Mouse (Mus musculus): ENCODE data around the gene Pnmal1.

Gene Pnmal1

DNA sequence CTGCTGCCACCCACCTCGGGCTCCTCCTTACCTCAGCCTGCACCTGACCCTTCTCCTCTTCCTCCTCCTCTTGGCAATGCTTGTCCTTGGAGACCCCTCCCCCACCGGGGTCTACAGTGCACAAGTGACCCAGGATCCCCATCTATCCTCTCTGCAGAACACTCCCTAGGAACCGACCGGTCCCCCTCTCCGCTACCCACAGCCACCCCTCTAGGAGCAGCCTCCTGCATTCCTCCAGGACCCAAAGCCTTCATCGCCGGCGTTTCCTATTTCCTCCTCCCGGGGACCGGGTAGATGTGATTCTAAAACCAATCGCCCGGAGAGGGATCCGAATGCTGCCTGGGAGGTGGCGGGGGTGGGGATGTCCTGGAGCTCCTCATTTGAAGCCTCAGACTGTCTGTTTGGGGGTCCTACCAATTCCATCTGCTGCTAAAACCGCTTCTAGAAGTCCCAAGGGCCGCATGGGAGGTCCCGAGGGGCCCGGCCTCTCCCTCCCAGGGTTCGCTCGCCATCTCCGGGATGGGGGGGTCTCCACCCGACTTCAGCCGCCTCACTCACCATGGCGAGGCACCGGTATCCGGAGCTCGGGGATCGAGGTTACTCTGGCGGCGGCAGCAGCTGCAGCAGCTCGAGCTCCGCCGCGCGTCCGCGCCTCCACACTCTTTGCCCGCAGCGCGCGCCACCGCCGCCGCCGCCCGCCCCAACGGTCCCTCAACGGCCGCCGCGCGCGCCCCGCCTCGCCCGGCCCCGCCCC, 36.0 kb upstream of the Pnmal1 start:
- in situ Hi-C loops (cut with MseI, MboI): loop anchor here in 1 of 2 experiments (5.0 kb wide), 1 partner anchor 36 kb away; no protein-coding TSS in a partner anchor

DNA sequence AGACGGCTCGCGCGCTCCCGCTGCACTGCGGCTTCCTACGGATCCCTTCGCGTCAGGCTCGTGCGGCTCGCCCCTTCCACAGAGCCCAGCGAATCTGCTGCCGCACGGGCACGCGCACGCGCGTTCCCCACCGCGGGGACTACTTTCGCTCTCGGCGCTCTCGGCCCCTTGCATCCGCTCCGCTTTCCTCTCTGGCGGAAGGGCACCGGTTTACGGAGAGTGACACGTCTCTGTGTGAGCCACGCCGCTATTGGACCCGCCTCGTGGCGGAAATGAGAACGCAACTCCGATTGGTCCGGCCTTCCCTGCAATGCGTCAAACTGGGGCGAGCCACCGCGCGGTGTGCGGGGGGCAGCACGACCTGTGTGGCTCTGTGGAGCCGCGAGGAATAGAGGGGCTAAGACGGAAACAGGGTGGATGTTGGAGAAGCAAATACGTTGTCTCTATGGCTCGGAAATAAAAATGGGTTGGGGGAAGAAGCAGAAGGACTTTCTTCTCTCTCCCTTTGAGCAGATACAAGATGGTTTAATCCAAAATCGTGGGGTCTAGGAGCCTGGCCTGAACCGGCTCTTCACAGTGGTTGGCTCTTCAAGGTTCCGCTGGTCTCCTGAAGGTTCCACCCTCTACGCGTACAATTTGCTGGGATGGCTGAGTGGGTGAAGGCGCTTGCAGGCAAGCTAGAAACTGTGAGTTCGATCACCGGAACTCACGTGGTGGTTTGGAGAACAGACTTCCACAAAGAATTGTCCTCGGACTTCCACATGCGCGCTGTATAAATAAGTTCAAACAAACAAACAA, 35.2 kb upstream of the Pnmal1 start, which contains the start of gene Calm3:
TSS of gene Calm3 (minus strand) at position 78 of the 798 bp plus-strand sequence.
- in situ Hi-C loops (cut with MseI, MboI): loop anchor here in 1 of 2 experiments (5.0 kb wide), 1 partner anchor 37 kb away; no protein-coding TSS in a partner anchor

DNA sequence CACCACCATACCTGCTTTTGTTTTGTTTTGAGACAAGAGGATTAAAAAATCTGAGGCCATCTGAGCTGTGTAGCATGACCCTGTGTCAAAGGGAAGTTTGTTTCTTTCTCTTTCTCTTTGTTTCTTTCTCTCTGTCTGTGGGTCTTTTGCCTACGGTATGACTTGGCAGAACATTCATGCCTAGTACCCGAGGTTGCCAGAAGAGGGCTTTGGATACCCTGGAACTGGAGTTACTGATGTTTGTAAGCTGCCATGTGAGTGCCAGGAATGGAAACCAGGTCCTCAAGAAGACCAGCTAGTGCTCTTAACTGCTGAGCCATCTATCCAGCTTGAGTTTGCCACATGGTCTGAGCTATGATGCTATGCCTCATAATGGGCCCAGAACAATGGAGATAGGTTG, 31.1 kb upstream of the Pnmal1 start:
- in situ Hi-C loops (cut with MseI, MboI): no loop called here

DNA sequence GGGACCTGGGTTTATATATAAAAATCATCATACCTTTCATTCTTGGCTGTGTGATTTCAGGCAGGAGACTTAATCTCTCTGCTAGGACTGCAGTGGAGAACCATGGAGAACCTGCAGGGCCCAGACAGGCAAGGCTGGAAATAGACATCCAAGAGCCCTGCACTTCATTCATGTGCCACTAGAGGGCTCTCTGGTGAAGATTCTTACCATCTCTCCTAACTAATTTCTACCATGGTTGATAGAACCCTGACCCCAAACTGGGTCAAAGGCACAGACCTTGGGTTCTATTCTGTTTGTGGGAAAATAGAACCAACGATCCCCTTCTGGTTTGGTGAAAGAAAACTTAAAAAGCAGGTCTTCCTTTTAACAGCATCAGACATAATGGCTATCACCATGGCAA, 28.6 kb upstream of the Pnmal1 start:
- in situ Hi-C loops (cut with MseI, MboI): loop anchor here (5.0 to 10.0 kb wide), 2 partner anchors 64 to 71 kb away; partner anchors contain the start of gene Ccdc8 (in 1 of the 2)

DNA sequence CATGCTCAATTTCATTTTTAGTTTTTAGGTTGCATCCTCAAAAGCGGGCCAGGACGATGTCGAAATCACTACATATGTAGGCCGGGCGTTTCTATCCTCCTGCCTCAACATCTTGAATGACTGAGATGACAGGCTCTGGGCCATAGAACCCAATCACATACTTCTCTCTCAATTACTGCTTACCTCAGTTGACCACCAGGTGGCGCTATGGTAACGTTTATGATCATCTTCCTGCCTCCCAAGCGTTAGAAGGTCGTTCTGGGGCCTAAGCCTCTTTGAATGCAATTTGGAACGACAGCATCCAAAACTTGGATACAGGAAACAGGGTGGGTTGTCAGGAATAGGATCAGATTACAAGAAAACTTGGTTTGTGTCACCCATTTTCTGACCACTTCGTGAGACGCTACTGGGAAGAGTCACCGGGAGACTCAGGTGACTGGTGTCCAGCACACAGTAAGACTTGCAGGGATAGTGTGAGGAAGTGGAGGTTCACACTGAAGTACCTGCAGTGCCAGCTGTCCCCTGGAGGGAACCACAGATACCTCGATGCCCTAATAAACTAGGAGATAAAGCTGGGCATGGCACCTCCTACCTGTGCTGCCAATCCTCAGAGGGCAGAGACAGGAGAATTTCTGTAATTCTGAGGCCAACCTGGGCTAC, 27.4 kb upstream of the Pnmal1 start:
- in situ Hi-C loops (cut with MseI, MboI): loop anchor here (5.0 to 10.0 kb wide), 2 partner anchors 63 to 70 kb away; partner anchors contain the start of gene Ccdc8 (in 1 of the 2)

DNA sequence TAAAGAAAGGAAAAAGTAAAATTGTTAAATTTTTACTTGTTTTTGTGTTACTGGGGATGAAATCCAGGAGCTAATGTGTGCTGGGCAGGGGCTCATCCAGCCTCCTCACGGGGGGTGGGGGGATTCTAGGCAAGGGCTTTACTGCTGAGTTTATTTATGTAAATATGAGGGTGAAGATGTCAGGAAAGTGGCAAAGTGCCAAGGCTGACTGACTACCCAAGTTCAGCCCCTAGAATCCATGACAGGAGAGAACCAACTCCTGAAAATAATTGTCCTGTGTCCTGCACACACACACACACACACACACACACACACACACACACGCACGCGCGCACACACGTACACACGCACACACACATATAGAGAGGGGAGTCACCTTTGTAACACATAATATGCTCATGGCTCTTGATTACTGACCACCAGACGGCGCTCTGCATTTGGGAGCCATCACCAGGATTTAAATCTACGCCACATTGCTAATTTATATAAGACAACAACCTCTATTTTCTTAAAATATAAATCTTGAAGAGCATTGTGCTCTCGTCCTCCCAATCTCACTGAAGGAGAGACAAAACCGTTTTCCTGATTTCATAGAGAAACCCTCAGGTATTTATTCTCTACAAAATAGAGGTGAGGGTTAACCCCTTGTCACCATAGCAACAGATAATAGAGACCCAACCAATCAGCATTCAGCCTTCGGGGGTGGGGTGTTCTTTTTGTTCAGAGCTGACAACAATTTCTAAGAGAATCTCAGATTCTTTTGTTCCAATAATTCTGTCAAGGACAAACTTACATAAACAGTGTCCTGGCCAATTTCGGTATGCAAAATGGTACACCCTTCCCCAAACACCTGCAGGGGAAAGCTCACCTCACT, 26.5 kb upstream of the Pnmal1 start:
- in situ Hi-C loops (cut with MseI, MboI): loop anchor here (5.0 to 10.0 kb wide), 2 partner anchors 62 to 69 kb away; partner anchors contain the start of gene Ccdc8 (in 1 of the 2)

DNA sequence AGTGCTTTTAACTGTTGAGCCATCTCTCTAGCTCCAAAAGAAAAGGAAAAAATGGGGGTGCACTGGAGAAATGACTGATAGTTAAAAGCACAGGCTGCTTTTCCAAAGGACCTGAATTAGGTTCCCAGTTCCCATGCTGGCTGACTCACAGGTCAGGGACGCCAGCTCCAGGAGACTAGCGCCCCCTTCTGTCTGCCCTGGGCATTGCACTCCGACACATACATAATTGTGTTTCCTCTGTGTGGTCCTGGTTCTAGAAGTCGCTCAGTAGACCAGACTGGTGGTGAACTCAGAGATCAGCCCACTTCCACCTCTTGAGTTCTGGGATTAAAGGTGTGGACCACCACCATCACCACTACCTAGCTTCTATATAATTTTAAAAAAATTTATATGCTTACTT, 22.2 kb upstream of the Pnmal1 start:
- in situ Hi-C loops (cut with MseI, MboI): loop anchor here in 1 of 2 experiments (10.0 kb wide), 1 partner anchor 57 kb away; the partner anchor contains the start of gene Ccdc8

DNA sequence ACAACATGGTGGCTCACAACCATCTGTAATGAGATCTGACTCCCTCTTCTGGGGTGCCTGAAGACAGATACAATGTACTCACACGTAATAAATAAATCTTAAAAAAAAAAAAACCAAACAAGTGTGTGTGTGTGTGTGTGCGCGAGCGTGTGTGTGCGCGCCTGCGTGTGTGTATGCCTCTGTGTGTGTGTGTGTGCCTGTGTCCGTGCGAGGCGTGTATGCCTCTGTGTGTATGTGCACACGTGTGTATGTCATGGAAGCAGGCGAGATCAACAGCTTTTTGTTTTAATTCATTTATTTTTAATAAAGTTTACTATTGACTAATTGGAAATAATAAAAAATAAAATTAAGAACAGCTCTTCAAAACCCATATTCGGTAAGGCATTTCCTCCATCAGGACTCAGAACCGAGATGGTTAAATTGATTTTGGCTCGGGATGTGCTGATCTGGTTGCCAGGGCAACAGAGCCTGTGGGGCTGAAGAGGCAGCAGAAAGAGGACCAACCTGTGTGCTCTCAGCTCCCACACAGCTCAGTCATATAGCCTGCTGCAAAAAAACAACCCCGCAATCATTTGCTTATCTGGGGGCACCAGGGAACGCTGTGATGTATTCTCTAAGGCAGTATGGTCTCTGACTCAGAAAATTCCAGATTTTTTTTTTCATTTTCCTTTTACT, 21.2 kb upstream of the Pnmal1 start:
- in situ Hi-C loops (cut with MseI, MboI): loop anchor here in 1 of 2 experiments (10.0 kb wide), 1 partner anchor 57 kb away; the partner anchor contains the start of gene Ccdc8

DNA sequence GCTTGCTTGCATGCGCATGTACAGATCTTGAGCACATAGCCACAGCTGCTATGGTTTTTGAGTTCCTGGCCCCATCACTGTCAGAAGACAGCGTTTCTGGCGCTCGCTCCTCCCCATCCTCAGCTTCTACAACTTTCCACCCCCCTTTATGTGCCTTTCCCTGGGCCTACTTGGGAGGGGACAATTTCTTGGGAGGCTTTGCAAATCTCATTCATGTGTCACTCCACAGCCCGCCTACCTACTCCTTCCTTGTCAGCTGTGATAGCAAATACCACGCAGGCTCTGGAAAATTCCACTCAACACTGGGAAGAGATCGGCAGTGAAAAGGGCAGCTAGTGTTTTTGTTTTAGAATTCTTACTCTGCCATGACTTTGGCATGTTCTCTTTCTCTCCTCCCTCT, 19.2 kb upstream of the Pnmal1 start:
- in situ Hi-C loops (cut with MseI, MboI): loop anchor here in 1 of 2 experiments (10.0 kb wide), 1 partner anchor 125 kb away; the partner anchor contains the start of gene Hif3a

DNA sequence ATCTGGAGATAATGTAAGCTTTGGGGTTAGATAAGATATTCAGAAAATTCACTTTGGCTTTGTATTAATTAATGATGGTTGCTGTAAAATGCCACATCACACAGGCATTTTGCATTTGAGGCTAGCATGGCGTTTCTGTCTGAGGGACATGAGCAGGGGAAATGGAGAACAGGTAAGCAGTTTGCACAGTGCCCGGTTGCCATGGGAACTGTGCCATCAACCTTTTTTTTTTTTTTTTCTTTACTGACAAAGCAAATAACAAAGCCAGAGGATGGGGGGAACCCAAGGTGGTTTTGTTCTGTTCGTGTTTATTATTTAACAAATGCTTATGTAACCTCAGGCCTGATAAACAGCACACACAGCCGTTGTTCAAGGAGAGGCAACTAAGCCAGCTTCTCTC, 16.6 kb upstream of the Pnmal1 start:
- in situ Hi-C loops (cut with MseI, MboI): loop anchor here in 1 of 2 experiments (10.0 kb wide), 1 partner anchor 122 kb away; the partner anchor contains the start of gene Hif3a

DNA sequence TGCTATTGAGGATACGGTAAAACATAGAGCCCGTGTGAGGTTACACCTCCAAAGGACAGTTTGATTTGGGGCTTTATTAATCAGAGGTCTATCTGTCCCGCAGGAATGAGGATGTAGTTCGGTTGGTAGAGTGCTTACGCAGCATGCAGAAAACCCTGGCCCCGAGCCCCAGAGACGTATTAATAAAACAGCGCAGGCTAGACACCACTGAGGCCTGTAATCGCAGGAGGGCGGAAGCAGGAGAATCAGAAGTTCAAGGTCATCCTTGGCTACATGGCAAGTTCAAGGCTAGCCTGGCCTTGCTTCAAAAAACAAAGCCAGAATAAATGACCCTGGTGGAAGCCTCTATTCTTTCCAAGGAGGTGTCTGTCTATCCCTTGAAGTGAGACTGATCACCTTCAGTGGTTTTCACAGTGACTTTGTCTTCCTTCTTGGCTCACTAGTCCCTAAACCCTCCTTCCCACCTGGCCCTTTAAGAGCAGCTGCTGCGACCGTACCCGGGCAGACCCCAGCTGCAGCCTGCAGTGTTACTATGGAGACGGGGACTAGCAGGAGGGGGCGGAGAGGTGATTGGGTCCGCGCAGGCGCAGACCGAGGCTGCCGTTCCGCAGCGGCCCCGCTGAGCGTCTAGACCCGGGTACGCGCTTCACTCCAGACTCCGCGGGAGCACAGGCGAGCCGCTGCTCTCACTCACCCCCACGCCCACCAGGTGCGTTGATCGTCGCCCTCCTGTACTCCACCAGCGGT, 15.2 kb upstream of the Pnmal1 start, which contains the start of gene Pnmal2:
TSS of gene Pnmal2 (plus strand) at position 622 of the 747 bp plus-strand sequence.
- in situ Hi-C loops (cut with MseI, MboI): loop anchor here in 1 of 2 experiments (10.0 kb wide), 1 partner anchor 121 kb away; the partner anchor contains the start of gene Hif3a

DNA sequence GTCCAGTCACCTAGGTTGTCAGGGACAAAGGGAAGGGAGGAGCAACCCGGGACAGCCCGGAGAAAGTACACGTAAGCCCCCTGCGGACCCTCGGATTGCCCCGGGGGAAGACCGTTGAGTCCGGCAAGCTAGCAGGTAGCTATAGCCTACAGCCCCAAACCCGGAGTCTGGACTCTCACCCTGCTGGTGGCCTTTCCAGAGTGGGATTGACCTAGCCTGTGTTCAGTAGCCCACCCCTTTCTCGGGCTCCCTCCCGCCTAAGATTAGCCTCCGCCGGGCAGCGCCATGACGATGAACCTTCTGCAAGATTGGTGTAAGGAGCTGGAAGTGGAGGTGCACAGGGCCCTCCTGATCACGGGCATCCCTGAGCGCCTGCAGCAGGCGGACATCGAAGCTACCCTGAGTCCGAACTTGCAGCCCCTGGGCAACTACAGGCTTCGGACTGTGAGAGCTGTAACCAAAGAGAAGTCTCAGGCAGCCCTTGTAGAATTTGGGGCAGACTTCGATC, 14.6 kb upstream of the Pnmal1 start:
- in situ Hi-C loops (cut with MseI, MboI): loop anchor here in 1 of 2 experiments (10.0 kb wide), 1 partner anchor 120 kb away; the partner anchor contains the start of gene Hif3a

DNA sequence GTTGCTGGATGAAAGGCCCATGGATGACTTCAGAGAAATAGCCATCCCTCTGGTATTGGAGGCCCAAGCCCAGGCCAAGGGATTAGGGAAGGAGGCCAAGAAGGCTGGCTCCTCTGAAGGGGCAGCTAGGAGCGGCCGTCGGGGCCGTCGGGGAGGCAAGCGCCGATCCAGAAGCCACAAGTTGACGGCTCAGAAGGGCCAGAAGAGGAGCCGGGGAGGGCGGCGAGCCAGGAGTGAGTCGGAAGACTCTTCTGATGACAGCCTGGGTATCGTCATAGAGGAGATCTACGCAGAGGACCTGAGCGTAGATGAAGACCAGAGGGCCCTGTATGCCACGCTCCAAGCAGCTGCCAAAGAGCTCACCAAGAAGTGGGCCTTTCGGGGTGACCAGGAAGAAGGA, 14.1 kb upstream of the Pnmal1 start:
- in situ Hi-C loops (cut with MseI, MboI): loop anchor here in 1 of 2 experiments (10.0 kb wide), 1 partner anchor 119 kb away; the partner anchor contains the start of gene Hif3a

DNA sequence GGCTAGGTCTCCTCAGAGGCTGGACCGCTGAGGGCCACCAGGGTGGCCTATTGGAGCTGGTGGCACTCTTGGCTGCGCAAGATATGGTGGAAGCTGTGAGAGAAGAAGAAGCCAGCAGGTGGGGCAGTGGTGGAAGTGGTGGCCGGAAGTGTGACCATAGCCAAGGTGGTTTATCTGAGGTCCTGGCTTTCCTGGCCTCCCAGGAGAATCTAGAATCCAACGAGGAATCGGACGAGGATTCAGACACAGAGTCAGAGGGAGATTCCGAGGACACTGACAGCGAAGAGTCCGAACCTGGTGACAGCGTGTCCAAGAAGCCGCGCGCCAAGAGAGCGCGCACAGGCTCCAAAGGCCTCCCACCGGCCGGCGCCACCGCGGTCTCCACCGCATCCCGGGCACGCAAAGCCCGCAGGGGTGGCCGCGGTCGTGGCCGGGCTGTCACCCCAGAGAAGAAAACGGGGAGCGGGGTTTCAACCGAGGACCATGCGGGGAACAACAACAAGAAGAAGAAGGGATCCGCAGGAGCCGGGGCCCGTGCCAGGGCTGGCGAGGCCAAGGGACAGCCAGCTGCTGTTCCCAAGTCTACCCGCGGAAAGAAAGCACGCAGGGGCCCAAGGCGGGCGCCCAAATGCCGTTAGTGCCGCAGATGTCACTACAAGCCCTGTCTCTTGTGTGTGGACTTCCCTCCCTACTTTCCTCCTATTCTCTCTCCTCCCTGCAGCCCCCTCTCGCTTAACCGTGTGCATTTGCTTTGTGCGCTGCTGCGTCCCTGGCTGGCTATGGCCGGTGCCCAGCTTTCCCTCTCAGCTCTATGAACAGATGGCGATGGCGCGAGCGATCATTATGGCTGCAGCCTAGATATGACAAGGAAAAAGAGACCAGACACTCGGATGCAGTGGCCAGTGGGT, 12.8 kb upstream of the Pnmal1 start:
- in situ Hi-C loops (cut with MseI, MboI): loop anchor here in 1 of 2 experiments (10.0 kb wide), 1 partner anchor 118 kb away; the partner anchor contains the start of gene Hif3a

DNA sequence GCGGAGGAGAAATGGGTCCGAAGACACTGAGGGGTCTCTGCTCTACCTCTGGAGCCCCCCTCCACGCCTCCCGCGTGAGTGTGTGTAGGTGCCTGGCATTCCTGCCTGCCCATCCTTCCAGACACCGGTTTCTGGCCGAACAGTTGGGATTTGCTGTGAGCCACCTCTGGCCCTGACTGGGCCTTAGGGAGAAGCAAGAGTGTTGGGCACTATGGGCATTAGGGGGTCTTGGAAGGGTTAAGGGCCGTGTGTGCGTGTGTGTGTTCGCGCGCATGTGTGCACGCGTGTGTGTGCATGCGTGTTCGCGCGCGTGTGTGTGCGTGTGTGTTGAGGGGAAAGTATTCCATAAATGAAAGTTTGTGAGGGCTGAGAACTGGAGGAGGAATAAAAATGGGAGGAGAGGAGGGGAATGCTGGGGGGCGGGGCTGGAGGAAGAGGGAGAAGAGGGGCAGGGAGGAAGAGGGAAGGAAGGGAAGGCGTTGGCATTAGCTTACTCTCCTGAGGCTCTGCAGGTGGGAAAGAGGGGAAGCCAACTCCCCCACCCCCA, 12.1 kb upstream of the Pnmal1 start:
- in situ Hi-C loops (cut with MseI, MboI): loop anchor here in 1 of 2 experiments (10.0 kb wide), 1 partner anchor 117 kb away; the partner anchor contains the start of gene Hif3a

DNA sequence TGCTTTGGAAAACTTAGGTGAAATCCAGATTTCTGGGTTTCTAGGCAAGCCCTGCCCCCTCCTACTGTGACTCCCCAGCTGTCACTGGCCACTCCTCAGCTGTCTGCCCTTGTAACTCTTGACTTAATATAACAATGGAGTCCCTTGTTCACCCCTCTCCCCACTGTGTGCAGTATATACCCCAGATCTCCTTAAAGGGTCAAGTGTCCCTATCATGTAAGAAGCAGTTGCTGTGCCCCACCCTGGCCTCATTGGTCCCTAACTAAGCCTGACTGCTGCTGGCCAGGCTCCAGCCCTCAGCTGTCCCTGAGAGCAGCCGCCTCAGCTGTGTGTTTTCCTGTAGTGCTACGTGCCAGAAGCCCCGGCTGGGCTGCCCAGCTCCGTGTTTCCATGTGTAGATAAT, 11.5 kb upstream of the Pnmal1 start:
- in situ Hi-C loops (cut with MseI, MboI): loop anchor here in 1 of 2 experiments (10.0 kb wide), 1 partner anchor 117 kb away; the partner anchor contains the start of gene Hif3a
